Mouse (Mus musculus) neural tube, embryonic 15.5 days (tissue): ENCODE results near the gene Cep57l1. TPM values are rescaled to one million over a fixed set of nuclear protein-coding genes. Genes with fewer than 3 reads are reported as not detected.
"Not testable (repeated sequence)": the region's sequence is repeated elsewhere in the genome, so short reads cannot be mapped to it uniquely, and the experiment has no call there.

Experiments
- ATAC-seq: fragments of 200-750 bp; cut with Nextera tagmentation; 2 replicates; pipeline ENCODE4 v1.8.0; 2017; ENCODE audit warnings: mild to moderate bottlenecking, moderate TSS enrichment, moderate library complexity; ENCODE audit not compliant: low FRiP score
- H3K27ac ChIP-seq: fragments of 300-500 bp; sonication (generic); replicated peaks from 2 replicates; pipeline ENCODE4 v1.5.1; 2015; ENCODE audit warnings: mild to moderate bottlenecking, inconsistent platforms
- H3K27me3 ChIP-seq: fragments of 300-500 bp; sonication (generic); replicated peaks from 2 replicates; pipeline ENCODE4 v1.6.1; 2015; ENCODE audit warnings: inconsistent platforms
- H3K36me3 ChIP-seq: fragments of 300-500 bp; sonication (generic); 2 replicates; pipeline ENCODE4 v1.6.1; 2015; ENCODE audit warnings: inconsistent platforms
- H3K4me1 ChIP-seq: fragments of 300-500 bp; sonication (generic); 2 replicates; pipeline ENCODE4 v1.6.1; 2015; ENCODE audit warnings: inconsistent platforms
- H3K4me2 ChIP-seq: fragments of 300-500 bp; sonication (generic); 2 replicates; pipeline ENCODE4 v1.6.1; 2015; ENCODE audit warnings: inconsistent platforms, mild to moderate bottlenecking, moderate library complexity
- H3K4me3 ChIP-seq: fragments of 300-500 bp; sonication (generic); replicated peaks from 2 replicates; pipeline ENCODE4 v1.5.1; 2015; ENCODE audit warnings: mild to moderate bottlenecking, inconsistent platforms
- H3K9ac ChIP-seq: fragments of 300-500 bp; sonication (generic); replicated peaks from 2 replicates; pipeline ENCODE4 v1.6.1; 2015; ENCODE audit warnings: mild to moderate bottlenecking, inconsistent platforms
- H3K9me3 ChIP-seq: fragments of 300-500 bp; sonication (generic); replicated peaks from 2 replicates; pipeline ENCODE4 v1.6.1; 2016; ENCODE audit warnings: inconsistent platforms
- WGBS: fragments of 180-500 bp; shearing (Covaris S2); methylation state at CpG from one replicate; pipeline ENCODE4 v1.1.7; 2015; ENCODE audit warnings: mixed read lengths; 5-methylcytosine and 5-hydroxymethylcytosine counted together
- polyA plus RNA-seq: library from polyadenylated mRNA; unstranded; fragments of >200 nt; fragmentation: Nextera tagmentation; extraction: Ambion mirVana; gene quantifications from 2 replicates; pipeline ENCODE4 v1.2.1, GENCODE M21; 2015

The Cep57l1 gene
- polyA plus RNA-seq, 1 experiment from 2014 or later: 15.7 TPM

DNA sequence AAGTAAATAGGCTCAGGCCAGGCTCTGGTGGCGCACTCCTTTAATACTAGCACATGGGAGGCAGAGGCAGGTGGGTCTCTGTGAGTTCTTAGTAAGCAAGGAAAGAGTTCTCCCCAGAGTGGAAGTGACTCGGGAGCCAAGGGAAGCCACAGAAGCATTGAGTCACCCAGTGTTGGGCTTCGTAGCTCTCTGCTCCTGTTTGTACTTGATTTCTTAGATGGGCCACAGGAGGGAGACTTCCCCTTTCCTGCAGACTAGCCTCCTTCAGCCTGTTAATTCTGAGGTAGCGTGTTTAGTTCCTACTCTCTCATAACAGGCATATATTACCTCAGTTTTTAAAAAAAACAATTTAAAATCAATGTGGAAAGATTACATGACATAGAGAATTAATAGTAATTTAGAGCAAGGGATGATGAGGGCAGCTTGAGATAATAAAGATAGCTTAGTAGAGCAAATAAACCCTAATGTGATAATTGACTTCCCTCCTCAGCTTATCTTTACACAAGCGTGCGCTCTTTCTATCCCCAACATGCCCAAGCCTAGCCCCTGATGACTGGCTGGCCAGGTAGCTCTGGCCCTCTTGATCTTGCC, 16.9 kb upstream of the Cep57l1 start:
- 90% methylated on average over 6 of the region's 6 CpGs for WGBS
- Histone ChIP-seq H3K4me1 (peaks cover 3% of the 10 kb centered on the region), H3K27ac (no peak overlapping the region), H3K27me3 (no peaks in the 10 kb centered on the region), H3K9ac (no peak overlapping the region), H3K4me3 (no peak overlapping the region), H3K9me3 (no peaks in the 10 kb centered on the region), H3K4me2 (no peak overlapping the region), H3K36me3 (no peaks in the 10 kb centered on the region)
- ATAC-seq: no peak

DNA sequence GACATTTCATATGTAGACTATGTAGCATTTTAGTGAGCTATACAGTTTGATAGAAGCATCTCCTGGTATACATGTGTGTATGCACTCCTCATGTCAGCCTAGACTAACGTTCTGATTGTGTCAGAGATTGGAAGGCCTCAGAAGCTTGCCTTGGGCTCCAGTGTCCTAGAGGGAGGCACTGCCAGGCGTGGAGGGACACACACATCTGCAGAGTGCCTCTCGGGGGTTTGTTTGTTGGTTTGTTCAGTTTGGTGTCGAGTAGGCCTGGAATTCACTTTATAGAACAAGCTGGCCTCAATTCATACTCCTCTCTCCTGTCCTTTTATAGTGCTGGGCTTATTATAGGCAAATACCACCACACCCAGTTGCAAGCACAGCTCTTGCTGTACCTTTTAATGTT, 16.3 kb upstream of the Cep57l1 start:
- Histone ChIP-seq H3K4me1 (peaks cover under 1% of the 10 kb centered on the region), H3K4me3 (no peak overlapping the region), H3K9me3 (no peaks in the 10 kb centered on the region), H3K36me3 (no peaks in the 10 kb centered on the region), H3K9ac (no peak overlapping the region), H3K27me3 (no peaks in the 10 kb centered on the region), H3K27ac (no peak overlapping the region), H3K4me2 (no peak overlapping the region)
- 94% methylated on average over 4 of the region's 4 CpGs for WGBS
- no peak for ATAC-seq

DNA sequence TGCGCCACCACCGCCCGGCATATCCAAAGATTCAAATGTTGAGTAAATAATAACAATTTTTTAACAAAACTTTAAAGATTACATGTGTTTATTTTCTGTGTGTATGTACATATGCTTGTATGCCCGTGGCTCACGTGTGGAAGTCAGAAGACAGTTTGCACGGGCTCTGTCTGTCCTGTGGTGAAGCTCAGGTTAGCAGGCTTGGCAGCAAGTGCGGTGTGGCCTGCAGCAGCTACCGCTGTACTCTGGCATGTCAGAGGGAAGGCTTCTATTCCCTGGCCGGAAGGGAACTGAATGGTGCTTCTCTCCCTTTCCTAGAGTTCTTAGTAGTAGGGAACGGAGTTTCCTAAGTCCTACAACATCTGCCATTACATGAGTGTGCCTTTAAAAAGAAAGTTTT, 15.4 kb upstream of the Cep57l1 start:
- ATAC-seq: no peak
- 88% methylated on average over 10 of the region's 10 CpGs for WGBS

DNA sequence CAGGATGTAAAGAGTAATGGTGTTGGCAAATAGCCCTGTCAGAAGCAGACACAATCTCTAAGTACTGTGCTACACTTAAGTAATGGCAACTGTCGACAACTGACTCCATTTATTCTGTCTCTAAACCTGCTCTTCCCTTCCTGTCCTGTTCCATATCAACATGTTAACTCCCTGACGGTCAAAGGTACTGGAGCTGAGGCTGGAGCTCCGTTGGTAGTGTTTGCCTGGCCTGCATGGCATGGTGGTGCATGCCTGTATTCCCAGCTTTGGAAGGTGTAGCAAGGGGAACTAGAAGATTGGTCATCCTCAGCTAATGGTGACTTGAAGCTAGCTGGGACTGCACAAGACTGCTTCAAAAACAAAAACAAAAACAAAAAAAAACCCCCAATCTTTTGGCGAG, 14.2 kb upstream of the Cep57l1 start:
- Histone ChIP-seq H3K9ac (no peak overlapping the region), H3K36me3 (no peaks in the 10 kb centered on the region), H3K4me1 (no peaks in the 10 kb centered on the region), H3K27ac (no peak overlapping the region), H3K27me3 (no peaks in the 10 kb centered on the region), H3K9me3 (no peaks in the 10 kb centered on the region), H3K4me2 (no peak overlapping the region), H3K4me3 (no peak overlapping the region)
- ATAC-seq: no peak
- WGBS: 85% methylated on average over 4 of the region's 4 CpGs

More for the DNA sequence above, 15.4 kb upstream of the Cep57l1 start:
- Histone ChIP-seq H3K36me3 (no peaks in the 10 kb centered on the region), H3K4me2 (no peak overlapping the region), H3K4me1 (no peaks in the 10 kb centered on the region), H3K4me3 (no peak overlapping the region), H3K9ac (no peak overlapping the region), H3K27me3 (no peaks in the 10 kb centered on the region), H3K9me3 (no peaks in the 10 kb centered on the region), H3K27ac (no peak overlapping the region)

DNA sequence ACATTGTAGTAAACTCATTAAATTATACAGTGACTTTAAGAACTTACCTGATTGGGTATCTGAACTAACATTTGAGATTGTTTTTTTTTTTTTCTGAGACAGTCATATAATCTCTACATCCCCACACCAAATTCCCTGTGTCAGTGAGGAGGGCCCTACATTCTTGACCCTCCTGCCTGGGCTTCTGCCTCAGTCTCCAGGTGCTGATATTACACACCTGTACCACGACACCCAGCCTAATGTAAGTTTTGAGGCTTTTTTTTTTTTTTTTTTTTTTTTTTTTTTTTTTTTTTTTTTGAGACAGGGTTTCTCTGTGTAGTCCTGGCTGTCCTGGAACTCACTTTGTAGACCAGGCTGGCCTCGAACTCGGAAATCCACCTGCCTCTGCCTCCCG, 13.6 kb upstream of the Cep57l1 start:
- not testable (repeated sequence) for H3K27me3 ChIP-seq, H3K27ac ChIP-seq, H3K9ac ChIP-seq, H3K4me1 ChIP-seq, H3K9me3 ChIP-seq, H3K4me3 ChIP-seq, ATAC-seq, H3K36me3 ChIP-seq, H3K4me2 ChIP-seq
- 91% methylated on average over 4 of the region's 4 CpGs for WGBS

DNA sequence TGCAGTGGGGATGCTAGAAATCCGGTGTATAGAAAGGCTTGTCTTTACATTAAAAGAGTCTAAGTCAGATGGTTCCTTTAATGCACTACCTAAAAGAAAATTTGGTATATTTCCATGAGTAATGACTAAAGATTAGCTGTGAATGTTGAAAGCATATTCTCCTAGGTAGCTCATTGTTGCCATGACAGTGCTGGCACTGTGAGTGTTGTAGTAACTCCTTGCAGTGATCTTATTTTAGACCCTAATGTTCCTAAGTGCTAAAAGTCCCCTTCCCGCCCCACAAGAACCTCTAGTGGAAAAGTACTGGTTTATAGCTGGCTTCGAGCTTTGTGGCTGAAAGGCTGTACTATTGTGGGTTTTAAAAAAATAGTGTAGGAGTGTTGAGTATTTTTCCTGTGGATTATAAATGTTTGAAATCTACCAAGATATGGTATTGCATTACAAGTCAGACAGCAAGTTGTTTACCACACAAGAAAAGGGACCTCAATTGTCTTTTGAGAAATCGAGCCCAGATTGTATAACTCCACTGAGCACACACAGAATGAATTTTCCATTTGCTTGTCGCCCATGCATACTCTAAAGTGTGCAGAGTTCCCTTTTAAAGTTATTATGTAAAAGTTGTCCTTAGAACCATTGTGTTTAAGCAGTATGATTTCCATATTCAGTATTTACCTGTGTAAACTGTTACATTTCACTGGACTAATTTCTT, 13.1 kb upstream of the Cep57l1 start:
- H3K4me1 ChIP-seq: no peaks in the 10 kb centered on the region
- no peak overlapping the region for H3K9ac ChIP-seq
- 79% methylated on average over 5 of the region's 5 CpGs for WGBS
- H3K27ac ChIP-seq: no peak overlapping the region
- H3K4me3 ChIP-seq: no peak overlapping the region
- H3K27me3 ChIP-seq: no peaks in the 10 kb centered on the region
- H3K36me3 ChIP-seq: no peaks in the 10 kb centered on the region
- ATAC-seq: no peak
- no peak overlapping the region for H3K4me2 ChIP-seq
- H3K9me3 ChIP-seq: no peaks in the 10 kb centered on the region

DNA sequence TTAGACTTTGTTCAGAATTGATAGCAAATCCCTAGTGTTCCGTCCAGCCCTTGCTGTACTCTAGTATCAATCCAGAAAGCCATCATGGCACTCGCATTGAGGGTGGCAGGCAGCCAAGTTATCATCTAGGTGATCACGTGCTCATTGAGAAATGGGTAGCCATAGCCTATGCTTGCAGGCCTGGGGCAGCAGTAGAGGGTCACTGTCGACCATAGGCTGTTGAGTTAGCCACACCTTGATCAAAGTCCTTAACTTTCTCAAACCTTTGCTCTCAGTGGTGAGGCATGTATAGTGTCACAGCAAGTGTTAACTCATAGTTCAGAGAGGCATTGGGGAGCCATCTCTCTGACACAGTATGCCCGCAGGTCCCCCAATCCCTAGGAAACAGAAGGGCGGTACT, 11.5 kb upstream of the Cep57l1 start:
- ATAC-seq: no peak
- no peak overlapping the region for H3K9ac ChIP-seq
- H3K9me3 ChIP-seq: no peaks in the 10 kb centered on the region
- H3K27ac ChIP-seq: no peak overlapping the region
- H3K4me2 ChIP-seq: no peak overlapping the region
- H3K36me3 ChIP-seq: no peaks in the 10 kb centered on the region
- no peaks in the 10 kb centered on the region for H3K27me3 ChIP-seq
- H3K4me3 ChIP-seq: no peak overlapping the region
- 92% methylated on average over 6 of the region's 6 CpGs for WGBS
- H3K4me1 ChIP-seq: no peaks in the 10 kb centered on the region

DNA sequence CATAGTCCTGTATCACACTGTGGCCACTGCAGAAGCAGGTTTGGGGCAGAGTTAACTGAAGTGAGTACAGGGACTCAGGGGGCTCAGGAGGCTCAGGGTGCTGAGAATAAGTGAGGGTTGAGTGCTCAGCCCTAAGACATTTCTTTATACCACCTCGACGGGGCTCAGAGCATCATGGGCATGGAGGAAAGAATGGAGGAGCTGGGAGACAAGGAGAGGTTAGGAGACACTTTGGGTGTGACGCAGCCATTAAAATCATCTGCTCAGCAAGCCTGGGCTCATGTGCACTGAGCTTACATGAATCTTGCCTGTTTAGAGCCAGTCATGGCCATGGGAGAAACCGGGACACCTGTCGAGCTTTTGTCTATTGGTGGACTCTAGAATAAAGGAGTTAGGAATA, 10.7 kb upstream of the Cep57l1 start:
- Histone ChIP-seq H3K9me3 (no peaks in the 10 kb centered on the region), H3K9ac (no peak overlapping the region), H3K27ac (no peak overlapping the region), H3K4me3 (no peak overlapping the region), H3K27me3 (no peaks in the 10 kb centered on the region), H3K36me3 (no peaks in the 10 kb centered on the region), H3K4me1 (no peaks in the 10 kb centered on the region), H3K4me2 (no peak overlapping the region)
- ATAC-seq: no peak
- 95% methylated on average over 5 of the region's 5 CpGs for WGBS

DNA sequence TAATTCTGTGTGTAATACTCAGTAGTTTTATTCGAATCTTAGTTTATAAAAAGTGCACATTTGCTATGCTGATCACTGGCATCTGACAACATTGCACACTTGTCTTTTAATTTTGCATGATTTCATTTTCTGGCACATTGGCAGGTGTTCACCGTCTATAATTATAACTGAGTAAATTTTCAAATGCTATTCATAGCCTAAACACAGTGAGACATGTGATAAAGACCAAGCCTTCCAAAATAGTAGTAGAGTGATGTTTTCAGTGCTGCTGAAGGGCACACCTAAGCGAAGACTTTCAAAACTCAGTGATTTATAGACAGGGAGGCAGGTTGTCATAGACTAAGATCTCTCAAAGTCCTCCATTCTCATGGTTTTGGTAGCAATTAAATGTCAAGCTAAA, 9.6 kb upstream of the Cep57l1 start:
- Histone ChIP-seq H3K27me3 (no peaks in the 10 kb centered on the region), H3K4me2 (no peak overlapping the region), H3K9ac (no peak overlapping the region), H3K36me3 (no peaks in the 10 kb centered on the region), H3K4me3 (no peak overlapping the region), H3K4me1 (peaks cover 4% of the 10 kb centered on the region), H3K9me3 (no peaks in the 10 kb centered on the region), H3K27ac (no peak overlapping the region)
- ATAC-seq: no peak
- 86% methylated on average over 3 of the region's 3 CpGs for WGBS

DNA sequence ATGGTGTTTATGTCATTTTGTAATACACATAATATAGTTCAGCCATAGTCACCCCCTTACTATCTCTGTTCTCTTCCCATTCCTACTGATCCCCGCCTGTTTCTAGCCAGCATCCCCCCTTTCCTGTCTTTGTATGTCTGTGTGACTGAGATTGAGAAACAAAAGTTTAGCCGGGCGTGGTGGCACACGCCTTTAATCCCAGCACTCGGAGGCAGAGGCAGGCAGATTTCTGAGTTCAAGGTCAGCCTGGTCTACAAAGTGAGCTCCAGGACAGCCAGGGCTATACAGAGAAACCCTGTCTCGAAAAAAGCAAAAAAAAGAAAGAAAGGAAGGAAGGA, 9.0 kb upstream of the Cep57l1 start:
- H3K4me2 ChIP-seq, H3K9me3 ChIP-seq, H3K27me3 ChIP-seq, H3K4me3 ChIP-seq, ATAC-seq, H3K4me1 ChIP-seq, H3K9ac ChIP-seq, H3K36me3 ChIP-seq, H3K27ac ChIP-seq: not testable (repeated sequence)
- WGBS: 96% methylated on average over 6 of the region's 6 CpGs

DNA sequence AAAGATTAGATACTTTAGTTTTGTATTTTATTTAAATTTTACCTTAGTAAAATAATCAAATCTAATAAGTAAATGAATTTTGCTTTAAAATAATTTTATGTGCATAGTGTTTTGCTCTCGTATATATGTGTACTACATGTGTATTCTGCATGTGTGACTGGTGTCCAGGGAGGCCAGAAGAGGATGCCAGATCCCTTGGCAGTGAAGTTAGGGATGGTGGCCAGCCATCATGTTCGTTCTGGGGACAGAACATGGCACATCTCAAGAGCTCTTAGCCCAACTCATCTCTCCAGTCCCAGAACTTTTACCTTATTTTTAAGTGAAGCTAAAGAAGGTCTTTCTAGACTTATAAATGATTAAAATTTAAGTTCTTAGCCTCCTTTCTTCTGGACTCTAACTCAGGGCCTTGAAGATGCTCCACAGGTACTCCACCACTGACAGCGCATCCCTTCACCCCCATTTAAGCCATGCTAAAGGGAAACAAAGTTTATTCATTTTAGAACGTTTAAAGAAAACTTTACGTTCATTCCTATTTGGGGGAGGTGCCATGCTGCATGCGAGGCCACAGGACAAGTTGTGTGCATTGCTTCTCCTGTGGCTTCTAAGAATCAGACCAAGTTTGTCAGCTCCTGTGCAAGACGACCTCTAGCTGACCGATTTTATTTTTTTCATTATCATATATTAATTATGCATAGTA, 8.5 kb upstream of the Cep57l1 start:
- Histone ChIP-seq H3K4me3 (no peak overlapping the region), H3K36me3 (no peaks in the 10 kb centered on the region), H3K27me3 (no peaks in the 10 kb centered on the region), H3K4me2 (no peak overlapping the region), H3K4me1 (peaks cover 14% of the 10 kb centered on the region), H3K27ac (no peak overlapping the region), H3K9ac (no peak overlapping the region), H3K9me3 (no peaks in the 10 kb centered on the region)
- WGBS: 91% methylated on average over 8 of the region's 8 CpGs
- ATAC-seq: no peak

DNA sequence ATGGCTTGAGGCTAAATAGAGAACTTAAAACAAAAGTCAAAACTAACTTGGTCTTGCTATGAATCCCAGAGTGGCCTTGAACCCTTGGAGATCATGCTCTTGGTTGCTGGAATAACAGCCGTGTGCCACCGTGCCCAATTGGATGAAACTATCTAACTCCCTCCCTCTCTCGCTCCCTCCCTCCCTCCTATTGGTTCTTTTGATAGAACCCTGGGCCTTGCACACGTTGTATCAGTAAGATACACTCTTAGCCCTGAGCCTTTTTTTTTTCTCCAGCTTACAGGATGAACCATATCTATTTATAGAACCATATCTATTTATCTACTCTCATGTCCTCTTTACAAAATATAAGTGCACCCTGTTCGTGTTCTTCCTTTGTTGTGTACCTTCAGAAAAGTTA, 6.8 kb upstream of the Cep57l1 start:
- ATAC-seq: no peak
- Histone ChIP-seq H3K27me3 (no peaks in the 10 kb centered on the region), H3K9me3 (no peaks in the 10 kb centered on the region), H3K36me3 (no peaks in the 10 kb centered on the region), H3K4me3 (no peak overlapping the region), H3K9ac (no peak overlapping the region), H3K4me1 (peaks cover 28% of the 10 kb centered on the region), H3K27ac (no peak overlapping the region), H3K4me2 (no peak overlapping the region)
- 84% methylated on average over 5 of the region's 5 CpGs for WGBS
